Mouse (Mus musculus) liver, embryonic 14.5 days (tissue): ENCODE data around the gene Lgals12. TPM values are rescaled to one million over a fixed set of nuclear protein-coding genes. Genes with fewer than 3 reads are reported as not detected.

Experiments
- ATAC-seq: fragments of 200-750 bp; cut with Nextera tagmentation; 2 replicates; pipeline ENCODE4 v1.8.0; 2017; ENCODE audit warnings: moderate number of reproducible peaks, mild to moderate bottlenecking, moderate library complexity; ENCODE audit not compliant: insufficient read depth
- DNase-seq, 3 experiments: peaks; one replicate each; pipeline ENCODE4 v3.0.0-alpha.2; 2012 to 2013; ENCODE audit warnings: low read depth in 3 of 3, low spot score in 3 of 3
- H3K27ac ChIP-seq: fragments of 300-500 bp; sonication (generic); 2 replicates; pipeline ENCODE4 v1.5.1; 2014; ENCODE audit warnings: moderate library complexity, mild to moderate bottlenecking, control low read depth, inconsistent platforms
- H3K27me3 ChIP-seq: fragments of 300-500 bp; sonication (generic); 2 replicates; pipeline ENCODE4 v1.6.1; 2014; ENCODE audit warnings: mild to moderate bottlenecking, low read length, moderate library complexity; ENCODE audit not compliant: control insufficient read depth, insufficient read depth
- H3K36me3 ChIP-seq: fragments of 300-500 bp; sonication (generic); replicated peaks from 2 replicates; pipeline ENCODE4 v1.6.1; 2014; ENCODE audit warnings: low read depth; ENCODE audit not compliant: control insufficient read depth, insufficient read depth
- H3K4me1 ChIP-seq, 2 experiments: fragments of 200-500 bp in 1 of 2; fragments of 300-500 bp in 1 of 2; sonication (generic) in 1 of 2; replicated peaks; 2 replicates each; pipeline ENCODE4 v1.6.1; 2012 to 2014; ENCODE audit warnings: antibody characterized with exemption in 1 of 2, inconsistent platforms in 1 of 2, low read length in 1 of 2; ENCODE audit not compliant: control insufficient read depth in 2 of 2, insufficient read depth in 2 of 2
- H3K4me2 ChIP-seq: fragments of 300-500 bp; sonication (generic); 2 replicates; pipeline ENCODE4 v1.6.1; 2014; ENCODE audit warnings: low read depth, mild to moderate bottlenecking, control low read depth, moderate library complexity
- H3K4me3 ChIP-seq, 2 experiments: fragments of 200-500 bp in 1 of 2; fragments of 300-500 bp in 1 of 2; sonication (generic) in 1 of 2; 2 replicates each; pipeline ENCODE4 v1.5.1; 2012 to 2014; ENCODE audit warnings: low read depth in 2 of 2, low read length in 2 of 2, mild to moderate bottlenecking in 2 of 2, control low read depth in 1 of 2, inconsistent platforms in 1 of 2, moderate library complexity in 1 of 2; ENCODE audit not compliant: insufficient read depth in 1 of 2
- H3K9ac ChIP-seq: fragments of 300-500 bp; sonication (generic); replicated peaks from 2 replicates; pipeline ENCODE4 v1.6.1; 2014; ENCODE audit warnings: mild to moderate bottlenecking, control low read depth, moderate library complexity
- H3K9me3 ChIP-seq: fragments of 300-500 bp; sonication (generic); 2 replicates; pipeline ENCODE4 v1.6.1; 2016; ENCODE audit warnings: low read length, mixed read lengths; ENCODE audit not compliant: control insufficient read depth
- CTCF ChIP-seq: IDR thresholded peaks from 2 replicates; pipeline ENCODE4 v1.5.1; 2016; ENCODE audit warnings: antibody characterized with exemption, low read depth, control low read depth
- EP300 ChIP-seq: IDR thresholded peaks from 2 replicates; pipeline ENCODE4 v1.6.1; 2016; ENCODE audit warnings: antibody characterized with exemption, low read depth
- WGBS: fragments of 180-500 bp; shearing (Covaris S2); extraction: QIAGEN DNeasy Blood & Tissue Kit; methylation state at CpG from one replicate; pipeline ENCODE4 v1.1.7; 2014; ENCODE audit not compliant: insufficient replicate concordance; 5-methylcytosine and 5-hydroxymethylcytosine counted together
- polyA plus RNA-seq, 2 experiments: library from polyadenylated mRNA; depleted of rRNA in 1 of 2; stranded (reverse) in 1 of 2; unstranded in 1 of 2; fragments of >200 nt; fragmentation: Nextera tagmentation in 1 of 2; extraction: Ambion mirVana in 1 of 2; gene quantifications; 2 replicates each; pipeline versions ENCODE4 v1.2.1 to v1.2.3; 2012 to 2014

Lgals12 gene
- polyA plus RNA-seq, 2 experiments = 0.01 TPM; not detected in 1

GRCm38 (mm10) chr19:7562601-7563129 lies 44.3 kb downstream of the Lgals12 start:
- WGBS = 79% methylated on average over 10 of the region's 10 CpGs
- DNase-seq = no peak

DNA sequence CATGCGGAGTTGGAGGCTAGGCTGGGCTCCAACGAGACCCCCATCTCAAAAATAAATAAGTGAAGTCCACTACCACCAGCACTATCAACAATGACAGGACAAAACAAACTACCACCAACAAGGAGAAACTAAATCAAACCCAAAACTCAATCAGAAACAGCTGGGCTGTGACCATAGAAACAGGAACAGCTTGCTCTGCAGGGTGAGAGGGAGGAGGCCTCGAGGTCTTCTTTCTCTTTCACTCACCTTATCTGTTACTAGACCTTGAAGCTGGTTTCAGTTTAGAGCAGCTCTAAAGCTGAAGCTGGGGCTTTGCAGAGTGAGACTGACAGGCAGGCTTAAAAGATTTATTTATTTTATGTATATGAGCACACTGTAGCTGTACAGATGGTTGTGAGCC lies 45.5 kb downstream of the Lgals12 start:
- Histone ChIP-seq H3K4me1 (peaks cover 0 to 10% of the 10 kb centered on the region in 2 experiments; a peak in 2 of 4 replicates), H3K27me3 (no peaks in the 10 kb centered on the region), H3K4me3 (no peak overlapping the region), H3K9ac (no peak overlapping the region), H3K36me3 (no peaks in the 10 kb centered on the region), H3K4me2 (no peak overlapping the region), H3K9me3 (no peaks in the 10 kb centered on the region), H3K27ac (no peak overlapping the region)
- ATAC-seq = no peak
- DNase-seq = no peak
- TF ChIP-seq EP300 (no peak), CTCF (no peak)
- 54% methylated on average over 3 of the region's 3 CpGs for WGBS

More at GRCm38 (mm10) chr19:7562601-7563129, 44.3 kb downstream of the Lgals12 start:
- no peaks in the 10 kb centered on the region for H3K36me3 ChIP-seq
- no peaks in the 10 kb centered on the region for H3K27me3 ChIP-seq
- H3K4me3 ChIP-seq = no peak overlapping the region
- H3K9me3 ChIP-seq = no peaks in the 10 kb centered on the region
- no peak overlapping the region for H3K4me2 ChIP-seq
- no peak for TF ChIP-seq CTCF
- TF ChIP-seq EP300 = no peak
- H3K4me1 ChIP-seq = peaks cover 0 to 9% of the 10 kb centered on the region in 2 experiments; a peak in 2 of 4 replicates
- no peak overlapping the region; the same call in 1 of the 2 replicates for H3K9ac ChIP-seq
- H3K27ac ChIP-seq = no peak overlapping the region
- ATAC-seq = no peak

- Histone ChIP-seq H3K36me3 (no peaks in the 10 kb centered on the region), H3K27me3 (no peaks in the 10 kb centered on the region), H3K9me3 (no peaks in the 10 kb centered on the region), H3K4me2 (no peak overlapping the region), H3K4me3 (no peak overlapping the region), H3K27ac (no peak overlapping the region), H3K9ac (no peak overlapping the region), H3K4me1 (peaks cover under 1 to 11% of the 10 kb centered on the region in 2 experiments; a peak in 2 of 4 replicates)
- DNase-seq = no peak
- 69% methylated on average over 4 of the region's 4 CpGs for WGBS
- no peak for ATAC-seq
- TF ChIP-seq CTCF (no peak), EP300 (no peak)
Observed at GRCm38 (mm10) chr19:7559986-7560385, 47.0 kb downstream of the Lgals12 start.

DNA sequence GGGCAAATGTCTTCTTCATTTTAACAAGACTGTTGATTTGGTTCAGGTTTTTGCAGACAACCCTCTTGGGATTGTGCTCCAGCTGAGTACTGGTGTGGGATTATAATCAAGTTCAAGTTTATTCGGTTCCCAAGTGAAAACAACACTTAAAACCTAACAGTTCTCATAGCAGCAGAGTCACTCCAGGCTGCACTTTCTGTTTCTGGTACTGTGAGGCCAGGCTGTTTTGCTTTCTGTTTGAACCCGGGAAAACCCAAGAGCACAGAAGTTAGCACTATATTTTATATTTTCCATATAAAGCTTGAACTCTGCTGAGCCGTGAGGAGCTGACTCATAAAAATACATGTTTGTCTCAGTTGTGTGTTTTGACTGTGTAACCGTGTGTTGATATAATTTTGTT lies 48.3 kb downstream of the Lgals12 start:
- TF ChIP-seq EP300 (no peak), CTCF (no peak)
- Histone ChIP-seq H3K36me3 (no peaks in the 10 kb centered on the region), H3K4me2 (peak overlapping the region; percentile 77), H3K9me3 (no peaks in the 10 kb centered on the region), H3K27me3 (no peaks in the 10 kb centered on the region), H3K9ac (peak overlapping the region; percentile 82), H3K4me1 (peaks cover 11 to 17% of the 10 kb centered on the region in 2 experiments), H3K4me3 (peak overlapping the region; percentile 70 to 93), H3K27ac (no peak overlapping the region)
- WGBS = 66% methylated on average over 4 of the region's 4 CpGs
- no peak for ATAC-seq
- no peak for DNase-seq

DNA sequence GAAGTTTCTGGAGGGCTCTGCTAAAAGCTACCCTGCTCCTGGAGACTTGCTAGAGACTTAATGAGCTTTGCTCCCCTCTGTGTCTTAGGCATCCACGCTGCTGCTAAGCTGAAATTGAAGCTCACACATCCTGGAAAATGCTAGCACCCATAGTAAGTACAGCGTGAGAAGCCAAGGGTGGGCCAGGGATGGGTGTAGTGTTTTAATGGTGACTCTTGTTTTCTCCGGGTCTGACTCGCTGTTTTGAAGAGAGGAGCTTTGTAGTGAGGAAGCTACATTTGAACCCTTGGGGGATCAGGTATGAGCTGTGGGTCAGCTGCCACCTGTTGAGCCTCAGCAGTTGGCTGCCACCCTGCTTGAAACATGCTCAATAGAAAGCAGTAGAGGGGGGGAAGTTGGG lies 49.1 kb downstream of the Lgals12 start:
- no peak for TF ChIP-seq CTCF
- TF ChIP-seq EP300 = no peak
- H3K27me3 ChIP-seq = no peaks in the 10 kb centered on the region
- no peaks in the 10 kb centered on the region for H3K9me3 ChIP-seq
- H3K4me1 ChIP-seq = peaks cover 20 to 26% of the 10 kb centered on the region in 2 experiments
- DNase-seq = no peak
- peak; percentile 49 for ATAC-seq
- H3K36me3 ChIP-seq = no peaks in the 10 kb centered on the region
- H3K27ac ChIP-seq = peak overlapping the region; percentile 46
- peak overlapping the region; percentile 77 for H3K4me2 ChIP-seq
- WGBS = 5% methylated on average over 4 of the region's 4 CpGs
- H3K9ac ChIP-seq = peak overlapping the region; percentile 82
- H3K4me3 ChIP-seq = peak overlapping the region; percentile 70 to 93
